Mouse (Mus musculus) neural tube, embryonic 14.5 days (tissue): ENCODE data around the gene Ttll12. TPM values are rescaled to one million over a fixed set of nuclear protein-coding genes. Genes with fewer than 3 reads are reported as not detected.
A peak's percentile ranks its signal among the peaks of the same experiment; 100 is the strongest.

Source experiments
- ATAC-seq: fragments of 200-750 bp; cut with Nextera tagmentation; 2 replicates; pipeline ENCODE4 v1.8.0; 2017; ENCODE audit warnings: low read depth, mild to moderate bottlenecking, moderate TSS enrichment, moderate library complexity
- H3K27ac ChIP-seq: fragments of 300-500 bp; sonication (generic); 2 replicates; pipeline ENCODE4 v1.5.1; 2014; ENCODE audit warnings: low read depth, mild to moderate bottlenecking, control low read depth, low read length, moderate library complexity, mixed read lengths
- H3K27me3 ChIP-seq: fragments of 300-500 bp; sonication (generic); 2 replicates; pipeline ENCODE4 v1.6.1; 2014; ENCODE audit warnings: low read length; ENCODE audit not compliant: control insufficient read depth, insufficient read depth
- H3K36me3 ChIP-seq: fragments of 300-500 bp; sonication (generic); 2 replicates; pipeline ENCODE4 v1.6.1; 2014; ENCODE audit warnings: low read length, mixed read lengths; ENCODE audit not compliant: control insufficient read depth, insufficient read depth
- H3K4me1 ChIP-seq: fragments of 300-500 bp; sonication (generic); 2 replicates; pipeline ENCODE4 v1.6.1; 2014; ENCODE audit warnings: low read length; ENCODE audit not compliant: control insufficient read depth, insufficient read depth
- H3K4me2 ChIP-seq: fragments of 300-500 bp; sonication (generic); 2 replicates; pipeline ENCODE4 v1.6.1; 2014; ENCODE audit warnings: mild to moderate bottlenecking, low read depth, low read length, control low read depth
- H3K4me3 ChIP-seq: fragments of 300-500 bp; sonication (generic); 2 replicates; pipeline ENCODE4 v1.5.1; 2014; ENCODE audit warnings: low read depth, low read length, control low read depth, mixed read lengths
- H3K9ac ChIP-seq: fragments of 300-500 bp; sonication (generic); replicated peaks from 2 replicates; pipeline ENCODE4 v1.6.1; 2014; ENCODE audit warnings: low read depth, mild to moderate bottlenecking, control low read depth, low read length, mixed read lengths
- H3K9me3 ChIP-seq: fragments of 300-500 bp; sonication (generic); 2 replicates; pipeline ENCODE4 v1.6.1; 2016; ENCODE audit warnings: low read length; ENCODE audit not compliant: control insufficient read depth
- WGBS: fragments of 180-500 bp; shearing (Covaris S2); extraction: QIAGEN DNeasy Blood & Tissue Kit; methylation state at CpG from one replicate; pipeline ENCODE4 v1.1.7; 2014; 5-methylcytosine and 5-hydroxymethylcytosine counted together
- polyA plus RNA-seq: library from polyadenylated mRNA; unstranded; fragments of >200 nt; fragmentation: Nextera tagmentation; extraction: Ambion mirVana; gene quantifications from 2 replicates; pipeline ENCODE4 v1.2.1, GENCODE M21; 2014

Gene Ttll12
- polyA plus RNA-seq, 1 experiment from 2014 or later: 39.8 TPM

GRCm38 (mm10) chr15:83570641-83571040, 24.3 kb downstream of the Ttll12 start:
- H3K36me3 ChIP-seq: peaks cover 9% of the 10 kb centered on the region; the same call in 1 of the 2 replicates
- H3K4me2 ChIP-seq: no peak overlapping the region
- H3K9ac ChIP-seq: no peak overlapping the region
- no peaks in the 10 kb centered on the region for H3K27me3 ChIP-seq
- 79% methylated on average over 2 of the region's 2 CpGs for WGBS
- H3K27ac ChIP-seq: no peak overlapping the region
- no peak for ATAC-seq
- no peaks in the 10 kb centered on the region for H3K9me3 ChIP-seq
- H3K4me3 ChIP-seq: no peak overlapping the region
- H3K4me1 ChIP-seq: no peaks in the 10 kb centered on the region

GRCm38 (mm10) chr15:83569682-83570081, 25.3 kb downstream of the Ttll12 start:
- no peak overlapping the region for H3K4me2 ChIP-seq

DNA sequence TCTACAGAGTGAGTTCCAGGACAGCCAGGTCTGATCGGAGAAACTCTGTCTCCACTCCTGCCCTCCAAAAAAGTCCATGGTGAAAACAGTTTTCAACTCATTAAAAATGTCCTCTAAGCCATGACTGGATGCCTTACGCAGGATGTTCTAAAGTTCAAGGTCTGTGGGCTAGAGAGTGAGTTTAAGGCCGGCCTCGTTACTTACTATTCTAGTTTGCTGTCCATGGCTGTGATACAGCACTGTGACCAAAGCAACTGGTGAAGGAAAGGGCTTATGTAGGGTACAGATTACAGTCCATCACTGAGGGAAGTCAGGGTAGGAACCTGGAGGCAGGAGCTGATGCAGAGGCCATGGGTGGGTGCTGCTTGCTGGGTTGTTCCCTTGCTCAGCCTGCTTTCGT, 26.4 kb downstream of the Ttll12 start:
- WGBS: 97% methylated on average over 5 of the region's 5 CpGs
- H3K4me2 ChIP-seq: no peak overlapping the region
- peaks cover 9% of the 10 kb centered on the region; the same call in 1 of the 2 replicates for H3K4me1 ChIP-seq
- H3K36me3 ChIP-seq: no peaks in the 10 kb centered on the region
- no peaks in the 10 kb centered on the region for H3K9me3 ChIP-seq
- no peak for ATAC-seq
- no peak overlapping the region for H3K9ac ChIP-seq
- no peak overlapping the region for H3K4me3 ChIP-seq
- no peak overlapping the region for H3K27ac ChIP-seq
- H3K27me3 ChIP-seq: peaks cover 4% of the 10 kb centered on the region

More at GRCm38 (mm10) chr15:83569682-83570081, 25.3 kb downstream of the Ttll12 start:
- Histone ChIP-seq H3K9ac (no peak overlapping the region), H3K4me1 (no peaks in the 10 kb centered on the region), H3K4me3 (no peak overlapping the region), H3K27me3 (no peaks in the 10 kb centered on the region), H3K9me3 (no peaks in the 10 kb centered on the region), H3K36me3 (0 out of 2 replicates have a peak, but pooled peaks cover 3% of the 10 kb centered on the region), H3K27ac (no peak overlapping the region)
- no peak for ATAC-seq
- 64% methylated on average over 11 of the region's 11 CpGs for WGBS

DNA sequence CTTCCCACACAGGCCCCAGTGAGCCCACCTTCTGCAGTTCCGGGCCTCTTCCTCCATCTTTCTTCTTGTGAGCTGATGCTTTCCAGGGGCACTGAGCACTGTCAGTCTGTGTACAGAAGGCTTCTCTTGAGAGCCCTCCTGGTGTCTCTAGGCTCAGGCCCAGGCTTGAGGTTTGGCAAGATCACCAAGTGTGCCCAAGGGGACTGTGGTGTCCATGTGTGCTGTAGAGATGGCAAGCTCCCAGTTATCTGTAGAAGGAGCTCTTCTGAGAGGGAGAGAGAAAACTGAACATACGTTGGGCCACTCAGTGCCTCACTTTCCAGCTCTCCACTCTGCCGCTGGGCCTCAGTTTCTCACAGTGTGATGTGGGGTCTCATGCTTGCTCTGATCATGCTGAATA, 27.2 kb downstream of the Ttll12 start:
- ATAC-seq: no peak
- 90% methylated on average over 3 of the region's 3 CpGs for WGBS
- Histone ChIP-seq H3K36me3 (no peaks in the 10 kb centered on the region), H3K9me3 (no peaks in the 10 kb centered on the region), H3K27me3 (peaks cover 4% of the 10 kb centered on the region), H3K27ac (no peak overlapping the region), H3K4me2 (no peak overlapping the region), H3K4me1 (peaks cover 14% of the 10 kb centered on the region; the same call in 1 of the 2 replicates), H3K4me3 (no peak overlapping the region), H3K9ac (no peak overlapping the region)

GRCm38 (mm10) chr15:83566006-83566405, 29.0 kb downstream of the Ttll12 start:
- no peak overlapping the region for H3K4me2 ChIP-seq
- peaks cover 4% of the 10 kb centered on the region for H3K27me3 ChIP-seq
- no peak overlapping the region for H3K27ac ChIP-seq
- H3K9ac ChIP-seq: no peak overlapping the region
- 81% methylated on average over 5 of the region's 5 CpGs for WGBS
- no peaks in the 10 kb centered on the region for H3K9me3 ChIP-seq
- ATAC-seq: no peak
- H3K4me3 ChIP-seq: no peak overlapping the region
- H3K4me1 ChIP-seq: peaks cover 14% of the 10 kb centered on the region; the same call in 1 of the 2 replicates
- H3K36me3 ChIP-seq: no peaks in the 10 kb centered on the region

- Histone ChIP-seq H3K27ac (no peak overlapping the region), H3K36me3 (no peaks in the 10 kb centered on the region), H3K4me3 (no peak overlapping the region), H3K9ac (no peak overlapping the region), H3K9me3 (no peaks in the 10 kb centered on the region), H3K27me3 (peaks cover 4% of the 10 kb centered on the region), H3K4me2 (no peak overlapping the region), H3K4me1 (peaks cover 14% of the 10 kb centered on the region; the same call in 1 of the 2 replicates)
- WGBS: 87% methylated on average over 3 of the region's 3 CpGs
- no peak for ATAC-seq
Measured at GRCm38 (mm10) chr15:83565434-83565833, 29.5 kb downstream of the Ttll12 start.

DNA sequence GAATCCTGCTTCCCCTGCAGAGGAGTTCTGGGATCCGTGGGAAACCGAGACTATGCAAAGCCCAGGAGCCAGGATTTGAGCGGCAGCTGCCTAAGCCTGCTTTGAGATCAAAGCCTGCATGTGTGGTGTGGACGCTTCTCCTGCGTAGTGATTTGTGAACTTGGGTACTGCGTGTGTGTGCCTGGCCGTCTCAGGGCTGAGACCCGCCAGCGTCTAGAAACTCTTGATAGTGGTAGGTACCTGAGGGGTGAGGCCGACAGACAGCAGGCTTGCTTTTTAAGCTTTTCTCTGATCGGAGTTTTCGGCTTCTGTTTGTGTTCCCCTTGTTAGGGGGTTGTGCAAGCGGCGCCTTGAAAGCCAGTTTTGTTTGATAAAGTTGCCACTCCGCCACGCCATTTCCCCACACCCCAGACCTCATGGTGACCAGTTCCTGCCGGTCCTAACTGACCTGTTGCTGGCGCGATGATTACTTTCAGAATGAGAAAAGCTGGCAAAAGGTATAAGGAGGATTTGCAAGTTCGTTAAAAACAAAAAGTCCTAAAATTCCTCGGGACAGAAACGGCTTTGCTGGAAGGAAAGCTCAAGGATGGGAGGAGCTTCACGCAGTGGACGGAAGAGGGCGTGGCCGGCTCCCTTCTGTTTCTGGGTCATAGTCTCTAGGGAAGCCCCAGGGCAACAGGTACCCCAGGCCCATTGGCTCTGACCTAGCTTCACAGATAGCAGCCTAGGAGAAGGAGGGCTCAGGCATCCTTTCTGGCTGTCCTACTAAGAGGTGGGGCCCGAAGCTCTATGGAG, 30.9 kb downstream of the Ttll12 start:
- WGBS: 2% methylated on average over 27 of the region's 27 CpGs
- no peak for ATAC-seq
- peak overlapping the region; percentile 25 for H3K4me3 ChIP-seq
- peak overlapping the region; percentile 64 for H3K4me2 ChIP-seq
- H3K4me1 ChIP-seq: peaks cover 14% of the 10 kb centered on the region; the same call in 1 of the 2 replicates
- H3K36me3 ChIP-seq: no peaks in the 10 kb centered on the region
- H3K9ac ChIP-seq: peak overlapping the region; percentile 52
- no peaks in the 10 kb centered on the region for H3K9me3 ChIP-seq
- peaks cover 4% of the 10 kb centered on the region for H3K27me3 ChIP-seq
- H3K27ac ChIP-seq: no peak overlapping the region

- Histone ChIP-seq H3K27me3 (peaks cover 4% of the 10 kb centered on the region), H3K9me3 (no peaks in the 10 kb centered on the region), H3K27ac (no peak within 1 kb of the TSS), H3K4me3 (peak within 1 kb of the TSS; percentile 25), H3K4me2 (peak within 1 kb of the TSS; percentile 64), H3K4me1 (peaks cover 14% of the 10 kb centered on the region; the same call in 1 of the 2 replicates), H3K36me3 (no peaks in the 10 kb centered on the region), H3K9ac (peak within 1 kb of the TSS; percentile 52)
- under 1% methylated on average over 28 of the region's 28 CpGs for WGBS
- no peak for ATAC-seq
Measured at GRCm38 (mm10) chr15:83563327-83563856, 31.6 kb downstream of the Ttll12 start, which contains the start of the genes Tspo and Mcat. Gene Tspo, plus strand, starts transcription at chr15:83563592. Gene Mcat, minus strand, starts transcription at chr15:83563787.
